Mouse (Mus musculus): ENCODE results near the gene Banp. TPM values are rescaled to one million over a fixed set of nuclear protein-coding genes. Genes with fewer than 3 reads are reported as not detected.

Gene Banp
- polyA plus RNA-seq, 1 experiment = 114 TPM

GRCm38 (mm10) chr8:122055321-122055720 is 105.8 kb downstream of the Banp start:
- DNase-seq (ENCODE audit: low read depth) = no peak
- TF ChIP-seq CTCF (IDR thresholded peaks at IDR 0.05; ENCODE audit: borderline replicate concordance, extremely low read depth, insufficient read depth, insufficient read length) = no peak

GRCm38 (mm10) chr8:122056113-122056512 is 106.6 kb downstream of the Banp start:
- DNase-seq (ENCODE audit: low read depth) = no peak
- no peak for TF ChIP-seq CTCF (IDR thresholded peaks at IDR 0.05; ENCODE audit: borderline replicate concordance, extremely low read depth, insufficient read depth, insufficient read length)
- no peak for TF ChIP-seq POLR2A (IDR thresholded peaks at IDR 0.05; ENCODE audit: borderline replicate concordance, extremely low read depth, insufficient read depth, insufficient read length, poor library complexity, severe bottlenecking)

- DNase-seq (ENCODE audit: low read depth) = no peak
- TF ChIP-seq POLR2A (IDR thresholded peaks at IDR 0.05; ENCODE audit: borderline replicate concordance, extremely low read depth, insufficient read depth, insufficient read length, poor library complexity, severe bottlenecking) (no peak), CTCF (IDR thresholded peaks at IDR 0.05; ENCODE audit: borderline replicate concordance, extremely low read depth, insufficient read depth, insufficient read length) (no peak)
Observed at GRCm38 (mm10) chr8:122056882-122057281, 107.3 kb downstream of the Banp start.

GRCm38 (mm10) chr8:122058510-122058909 is 109.0 kb downstream of the Banp start:
- DNase-seq (ENCODE audit: low read depth) = no peak
- no peak for TF ChIP-seq POLR2A (IDR thresholded peaks at IDR 0.05; ENCODE audit: borderline replicate concordance, extremely low read depth, insufficient read depth, insufficient read length, poor library complexity, severe bottlenecking)
- TF ChIP-seq CTCF (IDR thresholded peaks at IDR 0.05; ENCODE audit: borderline replicate concordance, extremely low read depth, insufficient read depth, insufficient read length) = no peak

- TF ChIP-seq POLR2A (IDR thresholded peaks at IDR 0.05; ENCODE audit: borderline replicate concordance, extremely low read depth, insufficient read depth, insufficient read length, poor library complexity, severe bottlenecking) (no peak), CTCF (IDR thresholded peaks at IDR 0.05; ENCODE audit: borderline replicate concordance, extremely low read depth, insufficient read depth, insufficient read length) (no peak)
- DNase-seq (ENCODE audit: low read depth) = peak; percentile 19
Observed at GRCm38 (mm10) chr8:122058951-122059350, 109.4 kb downstream of the Banp start.

- no peak for DNase-seq (ENCODE audit: low read depth)
Observed at GRCm38 (mm10) chr8:122062508-122063223, 113.1 kb downstream of the Banp start.

GRCm38 (mm10) chr8:122064353-122064752 is 114.8 kb downstream of the Banp start:
- TF ChIP-seq POLR2A (IDR thresholded peaks at IDR 0.05; ENCODE audit: borderline replicate concordance, extremely low read depth, insufficient read depth, insufficient read length, poor library complexity, severe bottlenecking) (no peak), CTCF (IDR thresholded peaks at IDR 0.05; ENCODE audit: borderline replicate concordance, extremely low read depth, insufficient read depth, insufficient read length) (no peak)

More at GRCm38 (mm10) chr8:122062508-122063223, 113.1 kb downstream of the Banp start:
- TF ChIP-seq CTCF (IDR thresholded peaks at IDR 0.05; ENCODE audit: borderline replicate concordance, extremely low read depth, insufficient read depth, insufficient read length) (no peak), POLR2A (IDR thresholded peaks at IDR 0.05; ENCODE audit: borderline replicate concordance, extremely low read depth, insufficient read depth, insufficient read length, poor library complexity, severe bottlenecking) (no peak)

GRCm38 (mm10) chr8:122067783-122068505 is 118.4 kb downstream of the Banp start:
- no peak for DNase-seq (ENCODE audit: low read depth)
- TF ChIP-seq POLR2A (IDR thresholded peaks at IDR 0.05; ENCODE audit: borderline replicate concordance, extremely low read depth, insufficient read depth, insufficient read length, poor library complexity, severe bottlenecking) = no peak
- TF ChIP-seq CTCF (IDR thresholded peaks at IDR 0.05; ENCODE audit: borderline replicate concordance, extremely low read depth, insufficient read depth, insufficient read length) = no peak

More at GRCm38 (mm10) chr8:122064353-122064752, 114.8 kb downstream of the Banp start:
- DNase-seq (ENCODE audit: low read depth) = no peak

- no peak for DNase-seq (ENCODE audit: low read depth)
- TF ChIP-seq POLR2A (IDR thresholded peaks at IDR 0.05; ENCODE audit: borderline replicate concordance, extremely low read depth, insufficient read depth, insufficient read length, poor library complexity, severe bottlenecking) = no peak
- no peak for TF ChIP-seq CTCF (IDR thresholded peaks at IDR 0.05; ENCODE audit: borderline replicate concordance, extremely low read depth, insufficient read depth, insufficient read length)
Observed at GRCm38 (mm10) chr8:122068609-122069008, 119.1 kb downstream of the Banp start.

GRCm38 (mm10) chr8:122069281-122069680 is 119.7 kb downstream of the Banp start:
- no peak for TF ChIP-seq POLR2A (IDR thresholded peaks at IDR 0.05; ENCODE audit: borderline replicate concordance, extremely low read depth, insufficient read depth, insufficient read length, poor library complexity, severe bottlenecking)
- no peak for TF ChIP-seq CTCF (IDR thresholded peaks at IDR 0.05; ENCODE audit: borderline replicate concordance, extremely low read depth, insufficient read depth, insufficient read length)
- no peak for DNase-seq (ENCODE audit: low read depth)

- DNase-seq (ENCODE audit: low read depth) = no peak
- no peak for TF ChIP-seq CTCF (IDR thresholded peaks at IDR 0.05; ENCODE audit: borderline replicate concordance, extremely low read depth, insufficient read depth, insufficient read length)
- no peak for TF ChIP-seq POLR2A (IDR thresholded peaks at IDR 0.05; ENCODE audit: borderline replicate concordance, extremely low read depth, insufficient read depth, insufficient read length, poor library complexity, severe bottlenecking)
Observed at GRCm38 (mm10) chr8:122071193-122071592, 121.6 kb downstream of the Banp start.

GRCm38 (mm10) chr8:122073964-122074363 is 124.4 kb downstream of the Banp start:
- DNase-seq (ENCODE audit: low read depth) = no peak
- TF ChIP-seq CTCF (IDR thresholded peaks at IDR 0.05; ENCODE audit: borderline replicate concordance, extremely low read depth, insufficient read depth, insufficient read length) (no peak), POLR2A (IDR thresholded peaks at IDR 0.05; ENCODE audit: borderline replicate concordance, extremely low read depth, insufficient read depth, insufficient read length, poor library complexity, severe bottlenecking) (no peak)

Measured in brain, embryonic 14.5 days (tissue).